Mouse (Mus musculus) ovary, postnatal 14 days (tissue): ENCODE measurements at regions not wholly inside any gene's neighbourhood (a gene's known extent, or its start where the extent isn't known, plus 50 kb on each side); places are given as distances from the start of the nearest gene placed in this dataset.

ENCODE experiments used
- DNase-seq: peaks from one replicate; pipeline ENCODE4 v3.0.0; 2022; ENCODE audit warnings: low spot score

DNA sequence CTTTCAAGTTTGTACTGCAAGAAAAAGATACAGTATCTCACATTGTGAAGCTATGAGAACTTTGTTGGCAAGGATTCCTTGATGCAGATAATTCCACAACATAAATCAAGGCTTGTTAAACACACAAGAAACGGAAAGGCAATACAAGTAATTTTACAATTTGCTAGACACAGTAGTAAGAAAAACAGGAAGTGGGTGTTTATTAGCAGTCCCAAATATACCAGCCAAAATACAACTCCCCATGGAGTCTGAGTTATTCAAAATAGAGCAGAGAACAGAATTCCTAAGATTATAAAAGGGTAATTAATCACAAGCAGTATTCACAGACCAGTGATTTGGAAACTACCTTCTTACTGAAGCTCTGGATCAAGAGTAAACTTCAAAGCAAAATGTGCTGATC is 78.7 kb upstream of the Gm15217 start:
- DNase-seq, result no peak

DNA sequence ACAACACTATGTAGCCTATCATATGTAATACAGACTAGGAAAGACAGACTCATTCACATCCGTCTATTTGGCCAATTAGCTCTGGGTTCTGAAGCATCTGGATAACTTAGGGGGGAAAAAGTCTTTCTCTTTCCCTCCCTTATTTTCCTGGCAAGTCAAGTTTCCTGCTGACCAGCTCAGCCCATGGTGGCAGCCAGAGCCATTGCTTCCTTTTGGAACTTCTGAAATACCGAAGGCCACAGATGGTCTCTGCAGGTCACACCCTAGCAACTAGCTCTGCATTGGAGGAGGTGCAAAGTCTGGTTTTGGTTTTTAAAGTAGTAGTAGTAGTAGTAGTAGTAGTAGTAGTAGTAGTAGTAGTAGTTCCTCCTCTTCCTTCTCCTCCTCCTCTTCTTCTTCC is 76.6 kb upstream of the Gm15217 start:
- DNase-seq, result no peak

GRCm38 (mm10) chr14:46305267-46305666 is 73.9 kb upstream of the Gm15217 start:
- DNase-seq, result no peak

DNA sequence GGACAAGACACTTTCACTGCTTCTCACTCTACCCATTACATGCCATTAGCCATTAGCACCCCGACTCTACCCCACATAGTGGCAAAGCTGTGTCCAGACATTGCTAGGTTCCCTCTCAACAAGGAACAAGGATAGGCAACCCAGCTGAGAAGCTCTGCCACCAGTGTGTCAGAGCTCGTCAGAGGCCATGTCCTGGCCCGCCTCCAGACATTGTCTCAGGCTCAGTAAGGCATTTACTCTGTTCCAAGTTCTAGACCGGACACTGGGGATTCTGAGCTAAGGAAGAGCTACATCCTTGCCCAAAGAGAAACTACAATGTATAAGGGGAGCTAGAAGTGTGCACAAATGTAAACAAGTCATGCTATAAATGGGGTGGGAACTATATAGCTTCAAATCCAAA is 66.2 kb upstream of the Gm15217 start:
- no peak for DNase-seq

GRCm38 (mm10) chr14:46316521-46316920 is 62.7 kb upstream of the Gm15217 start:
- no peak for DNase-seq

- DNase-seq, result no peak
Observed at GRCm38 (mm10) chr14:46317406-46318045, 61.7 kb upstream of the Gm15217 start.

- DNase-seq, result no peak
Observed at GRCm38 (mm10) chr14:46328064-46328463, 51.1 kb upstream of the Gm15217 start.
